Mouse (Mus musculus): ENCODE data around the gene 4930512M02Rik.
A peak's percentile ranks its signal among the peaks of the same experiment; 100 is the strongest.

The 4930512M02Rik gene

GRCm38 (mm10) chr11:11564266-11565044, 63.2 kb downstream of the 4930512M02Rik start:
- peak; percentile 27 for DNase-seq (ENCODE audit: low read depth)

DNA sequence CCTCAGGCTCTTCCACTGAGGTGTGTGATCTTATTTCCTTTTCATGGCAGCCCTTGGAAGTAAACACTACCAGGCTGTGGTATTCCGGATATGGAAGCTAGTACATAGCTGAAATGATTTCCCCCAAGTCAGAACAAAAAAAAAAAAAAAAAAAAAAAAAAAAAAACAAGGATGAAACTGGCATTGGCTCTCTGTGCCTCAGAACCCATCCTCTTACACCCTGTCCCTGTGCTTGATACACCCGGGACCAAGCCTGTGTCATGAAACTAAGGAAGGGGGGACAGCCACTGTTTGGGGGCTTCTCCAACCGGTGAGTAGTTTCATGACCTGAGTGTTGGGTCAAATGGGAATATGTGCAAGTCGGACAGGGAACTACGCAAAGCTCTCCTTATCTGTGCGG, 66.5 kb downstream of the 4930512M02Rik start:
- no peak for DNase-seq (ENCODE audit: low read depth)

DNA sequence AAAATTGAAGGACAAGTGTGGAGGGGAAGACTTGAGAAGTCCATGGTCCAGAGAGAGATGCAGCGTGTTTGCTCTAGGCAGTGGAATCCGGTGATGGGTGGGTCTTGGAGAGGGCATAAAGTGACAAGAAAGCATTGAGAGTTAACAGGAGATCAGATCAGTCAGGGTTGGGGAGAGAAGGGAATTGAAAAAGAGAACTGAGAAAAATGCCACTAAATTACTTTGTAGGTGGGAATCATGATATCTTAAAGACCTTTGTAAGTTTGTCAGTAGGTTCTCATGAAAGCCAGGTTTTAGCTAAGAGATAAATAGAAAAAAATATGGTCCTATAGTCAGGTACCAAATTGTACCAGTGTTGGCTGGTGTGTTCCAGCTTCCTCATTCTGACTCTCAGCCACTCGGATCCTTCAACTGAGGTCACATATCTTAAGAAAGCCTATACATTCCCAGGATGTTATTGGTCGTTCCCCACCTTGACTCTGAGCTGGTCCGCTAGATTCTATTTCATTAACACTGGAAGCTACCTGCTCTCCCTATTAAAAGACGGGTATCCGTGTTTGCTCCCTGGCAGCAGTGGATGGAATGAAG, 68.4 kb downstream of the 4930512M02Rik start:
- no peak for DNase-seq (ENCODE audit: low read depth)

GRCm38 (mm10) chr11:11558662-11559061, 69.0 kb downstream of the 4930512M02Rik start:
- DNase-seq (ENCODE audit: low read depth), result no peak

- peak; percentile 70 for DNase-seq (ENCODE audit: low read depth)
Observed at GRCm38 (mm10) chr11:11557173-11557967, 70.3 kb downstream of the 4930512M02Rik start.

DNA sequence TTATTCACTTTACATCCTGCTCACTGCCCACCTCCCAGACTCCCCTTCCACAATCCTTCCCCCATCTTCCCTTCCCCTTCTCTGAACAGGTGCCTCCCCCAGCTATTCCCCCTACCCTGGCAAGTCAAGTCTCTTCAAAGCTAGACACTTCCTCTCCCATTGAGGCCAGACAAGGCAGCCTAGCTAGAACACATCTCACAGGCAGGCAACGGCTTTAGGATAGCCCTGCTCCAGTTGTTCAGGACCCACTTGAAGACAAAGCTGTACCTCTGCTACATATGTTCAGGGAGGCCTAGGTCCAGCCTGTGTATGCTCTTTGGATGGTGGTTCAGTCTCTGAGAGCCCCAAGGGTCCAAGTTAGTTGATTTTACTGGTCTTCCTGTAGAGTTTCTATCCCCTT, 71.4 kb downstream of the 4930512M02Rik start:
- DNase-seq (ENCODE audit: low read depth), result no peak

GRCm38 (mm10) chr11:11555563-11555962, 72.1 kb downstream of the 4930512M02Rik start:
- DNase-seq (ENCODE audit: low read depth), result no peak

GRCm38 (mm10) chr11:11547597-11548240, 79.9 kb downstream of the 4930512M02Rik start:
- DNase-seq (ENCODE audit: low read depth), result no peak

DNA sequence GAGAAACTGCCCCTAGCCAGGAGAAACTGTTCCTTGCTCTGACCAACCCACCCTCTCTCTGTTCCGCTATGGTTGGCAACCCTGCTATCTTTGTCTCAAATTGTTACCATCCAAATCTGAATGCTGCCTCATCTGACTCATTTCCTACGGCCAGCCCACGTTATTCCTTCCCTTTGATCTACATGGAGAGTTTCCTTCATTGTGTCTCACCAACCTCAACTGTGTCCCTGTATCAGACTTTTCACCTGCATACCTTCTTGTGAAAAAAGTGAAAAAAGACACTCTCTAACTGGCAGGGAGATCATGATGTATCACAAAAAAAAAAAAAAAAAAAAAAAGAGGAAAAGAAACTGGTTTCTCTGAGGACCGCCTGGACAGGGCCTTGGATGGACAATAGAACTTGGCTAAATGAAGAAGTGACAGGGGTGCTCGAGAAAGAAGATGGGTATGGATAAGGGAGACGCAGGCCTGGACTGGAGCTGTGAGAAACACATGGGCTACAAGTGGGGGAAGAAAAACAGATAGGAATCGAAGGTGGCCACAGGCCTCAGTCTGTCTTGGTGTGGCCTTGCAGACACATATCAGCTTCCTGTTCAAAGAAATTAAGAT, 80.6 kb downstream of the 4930512M02Rik start:
- no peak for DNase-seq (ENCODE audit: low read depth)

DNA sequence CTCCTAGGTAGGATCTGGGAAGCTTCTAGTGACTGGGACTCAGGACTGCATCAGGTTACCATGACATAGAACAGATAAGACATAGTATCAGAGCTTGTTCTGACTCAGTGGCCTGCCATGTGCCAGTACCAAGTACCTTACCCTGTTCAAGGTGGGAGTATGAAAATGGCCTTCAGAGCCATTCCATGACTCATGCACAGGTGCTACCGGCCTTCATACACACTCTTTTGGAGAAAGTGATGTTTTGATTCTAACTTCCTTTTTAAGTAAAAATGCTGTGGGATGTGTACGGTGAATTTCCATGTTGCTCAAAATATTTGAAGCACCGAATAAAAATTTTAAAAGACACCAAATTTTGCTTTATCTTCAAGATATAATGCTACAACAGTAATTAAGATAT, 81.7 kb downstream of the 4930512M02Rik start:
- DNase-seq (ENCODE audit: low read depth), result no peak
